Mouse (Mus musculus) granulocyte monocyte progenitor cell, adult 5-6 weeks (primary cell): ENCODE measurements around the gene Crot. TPM values are rescaled to one million over a fixed set of nuclear protein-coding genes. Genes with fewer than 3 reads are reported as not detected.
"Not testable (repeated sequence)": the region's sequence is repeated elsewhere in the genome, so short reads cannot be mapped to it uniquely, and the experiment has no call there.

Experiments used
- ATAC-seq: replicated peaks from 2 replicates; pipeline ENCODE4 v1.8.0; 2016; ENCODE audit warnings: mild to moderate bottlenecking, moderate TSS enrichment, inconsistent platforms; ENCODE audit not compliant: poor library complexity, severe bottlenecking
- total RNA-seq, 2 experiments: library from RNA; stranded (forward) in 1 of 2; stranded (reverse) in 1 of 2; fragments of 200-712, 200-1000 nt in 1 of 2; fragments of >200 nt in 1 of 2; fragmentation: Nextera tagmentation in 1 of 2; gene quantifications; 2 replicates each; pipeline ENCODE4 v1.2.3; 2014 to 2017

Crot gene
- total RNA-seq, 2 experiments from 2014 or later: 20.0 to 45.0 TPM

DNA sequence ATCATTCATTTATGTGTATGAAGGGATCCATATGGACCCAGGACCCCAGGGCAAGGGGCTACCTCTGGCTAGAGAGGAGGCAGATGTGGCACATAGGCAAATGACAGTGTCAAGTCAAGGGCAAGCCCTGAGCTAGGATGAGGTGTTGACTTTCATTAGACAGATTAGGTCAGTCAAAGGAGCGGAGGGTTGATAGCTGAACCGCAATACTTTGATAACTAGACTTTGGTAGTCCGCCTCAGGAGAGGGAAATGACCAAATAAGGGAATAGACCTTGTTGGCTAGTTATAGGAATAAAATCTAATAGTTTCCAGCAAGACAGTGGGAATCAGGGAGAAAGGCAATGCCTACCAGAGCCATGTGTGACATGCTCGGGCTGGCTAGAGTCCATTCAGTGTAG lies 2.0 kb upstream of the Crot start:
- no peak for ATAC-seq

DNA sequence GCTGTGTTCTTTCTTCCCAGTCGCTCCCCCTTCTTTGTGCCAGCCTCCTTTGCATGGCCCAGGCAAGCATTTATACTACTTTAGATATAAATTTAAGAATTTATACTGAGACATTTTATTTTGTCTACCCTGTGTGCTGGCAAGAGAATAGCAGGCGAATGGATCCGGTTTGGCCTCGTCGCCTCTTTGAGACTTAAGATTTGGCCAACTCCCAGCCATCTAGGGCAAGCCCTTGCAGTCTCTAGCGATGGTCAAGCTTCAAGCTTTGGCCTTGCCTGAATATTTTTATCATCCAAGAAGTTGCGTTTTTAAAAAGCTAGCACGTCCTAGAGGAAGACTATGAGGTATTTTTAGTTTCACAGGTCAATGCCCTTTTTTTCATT lies 380 bp upstream of the Crot start:
- ATAC-seq: no peak

DNA sequence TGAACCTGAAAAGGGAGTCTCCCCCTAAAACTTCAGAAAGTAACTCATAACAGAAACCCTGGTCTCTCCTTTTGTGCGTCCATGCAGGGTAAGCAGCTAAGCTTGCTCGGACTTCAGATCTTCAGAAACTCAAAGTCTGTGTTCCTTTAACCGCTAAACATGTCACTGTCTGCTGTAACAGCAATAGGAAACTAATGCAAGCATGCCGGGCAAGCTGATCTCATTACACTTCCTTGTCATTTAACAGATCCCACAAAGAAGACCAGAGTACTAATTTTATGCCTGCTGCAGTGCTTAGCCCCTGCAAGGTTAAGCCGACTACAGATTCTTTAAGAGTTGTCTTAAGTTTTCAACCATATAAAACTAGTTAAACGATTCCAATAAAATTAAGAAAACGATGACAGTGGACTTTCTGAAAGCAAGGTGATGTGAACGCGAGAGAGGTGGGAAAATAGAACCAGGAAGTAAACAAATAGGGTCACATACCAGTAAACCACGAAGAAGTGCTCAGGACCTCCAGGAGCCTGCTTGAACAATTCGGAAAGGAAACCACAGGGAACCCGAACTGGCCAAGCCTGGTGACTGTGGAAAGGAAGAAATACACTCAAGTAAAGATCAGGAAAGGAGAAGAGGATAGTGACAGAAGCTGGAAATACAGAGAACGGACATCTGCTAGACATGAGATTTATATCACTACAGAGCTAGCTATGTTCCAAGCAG lies 998 bp downstream of the Crot start:
- ATAC-seq: peak; percentile 26

DNA sequence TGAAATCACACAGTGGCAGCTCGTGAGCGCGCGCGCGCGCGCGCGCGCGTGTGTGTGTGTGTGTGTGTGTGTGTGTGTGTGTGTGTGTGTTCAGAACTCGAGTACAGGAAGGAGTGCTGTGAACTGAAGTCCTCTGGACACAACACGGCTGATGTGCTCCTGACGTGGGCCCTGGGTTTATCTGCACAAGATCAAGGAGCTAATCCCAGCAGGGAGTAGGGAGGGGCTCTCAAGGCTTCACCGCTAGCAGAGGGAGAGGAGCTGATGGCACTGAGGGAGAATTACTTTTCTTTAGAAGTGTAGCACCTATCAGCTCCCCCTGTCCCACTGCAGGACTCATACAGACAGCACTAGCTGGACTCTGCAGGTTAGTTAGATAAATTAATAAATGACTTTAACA lies 5.5 kb downstream of the Crot start:
- ATAC-seq: no peak

DNA sequence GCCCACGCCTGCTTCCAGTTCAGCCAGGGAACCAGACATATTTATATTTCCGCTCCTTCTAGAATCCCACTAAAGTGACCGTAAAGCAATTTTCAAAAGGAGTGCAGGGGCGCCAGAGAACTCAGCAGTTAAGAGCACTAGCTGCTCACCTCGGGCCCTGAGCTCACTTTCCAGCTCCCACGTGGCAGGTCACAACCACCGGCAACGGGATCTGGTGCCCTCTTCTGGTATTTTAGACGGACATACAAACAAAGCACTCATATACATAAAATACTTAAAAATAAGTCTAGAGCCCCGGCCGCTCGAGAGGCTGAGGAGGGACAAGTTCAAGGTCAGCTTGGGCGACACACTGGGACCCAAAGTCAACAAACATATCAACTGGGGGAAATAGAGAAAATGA lies 6.6 kb downstream of the Crot start:
- no peak for ATAC-seq

DNA sequence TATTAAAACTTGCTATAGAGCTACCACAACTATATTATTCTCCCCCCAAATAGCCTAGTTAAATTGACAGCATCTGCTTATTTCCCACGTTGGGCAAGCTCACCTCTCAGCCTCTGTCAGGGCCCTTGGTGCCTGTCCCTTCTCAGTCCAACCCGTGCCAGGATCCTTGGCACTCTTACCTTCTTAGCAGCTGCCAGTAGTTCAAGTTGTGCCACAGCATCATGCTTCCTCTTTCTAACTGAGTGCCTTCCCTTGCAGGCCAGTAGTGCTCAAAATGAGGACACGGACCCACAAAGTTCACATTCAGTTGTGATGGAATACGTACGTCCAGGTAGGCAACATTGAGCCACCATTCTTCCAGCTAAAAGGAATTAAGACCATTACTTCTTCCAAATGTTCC lies 9.2 kb downstream of the Crot start:
- ATAC-seq: peak; percentile 67

DNA sequence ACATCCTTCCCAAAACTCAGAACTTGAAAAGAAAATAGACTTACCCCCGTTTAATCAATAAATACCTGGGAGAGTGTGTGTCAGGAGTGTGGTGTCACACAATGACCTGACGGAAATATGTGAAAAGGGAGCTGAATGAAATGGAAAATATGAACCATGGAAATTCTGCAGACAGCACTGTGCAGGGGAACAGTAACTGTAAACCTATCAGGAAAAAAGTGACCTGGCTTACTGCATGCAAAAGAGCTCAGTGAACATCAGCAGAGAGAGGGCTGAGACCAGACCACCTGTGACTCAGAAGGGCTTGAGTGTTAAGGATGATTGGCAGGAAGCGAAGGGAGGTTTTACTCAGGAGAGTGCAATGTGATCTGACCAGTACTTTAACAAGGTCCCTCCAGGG lies 11.7 kb downstream of the Crot start:
- ATAC-seq: no peak

DNA sequence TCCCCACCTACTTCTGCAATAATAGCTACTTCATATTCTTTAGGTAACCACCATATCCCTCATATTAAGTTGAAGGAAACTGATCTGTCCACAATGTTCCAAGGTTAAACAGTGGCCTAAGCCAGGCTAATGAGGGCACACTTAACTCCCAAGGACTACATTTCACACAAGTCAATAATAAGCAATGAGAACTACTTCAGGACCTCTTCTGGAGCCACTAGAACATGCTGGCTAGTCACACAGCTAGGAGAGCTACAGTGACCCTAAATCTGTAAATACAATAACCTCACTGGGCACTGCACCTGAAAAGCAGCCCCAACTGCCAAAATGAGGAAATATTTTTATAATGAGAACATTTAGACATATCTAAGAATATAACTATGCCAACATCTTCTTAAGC lies 22.4 kb downstream of the Crot start:
- no peak for ATAC-seq

DNA sequence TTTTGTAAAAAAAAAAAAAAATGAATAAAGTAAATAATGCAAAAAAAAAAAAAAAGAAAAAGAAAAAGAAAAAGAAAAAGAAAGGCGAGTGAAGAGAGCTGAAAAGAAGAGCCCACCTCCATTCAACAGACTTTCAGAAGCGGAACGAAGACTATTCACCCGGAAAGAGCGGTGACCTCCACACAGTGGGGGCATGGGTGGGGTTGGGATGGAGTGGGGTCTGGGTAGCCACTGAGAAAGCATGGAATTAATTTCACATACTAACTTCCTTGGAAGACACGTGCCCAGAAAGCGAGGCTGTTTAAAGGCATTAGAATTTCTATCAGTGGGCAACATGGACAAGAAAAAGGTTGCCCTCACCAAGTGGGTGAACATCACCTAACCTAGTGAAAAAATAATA lies 24.8 kb downstream of the Crot start:
- ATAC-seq: no peak

DNA sequence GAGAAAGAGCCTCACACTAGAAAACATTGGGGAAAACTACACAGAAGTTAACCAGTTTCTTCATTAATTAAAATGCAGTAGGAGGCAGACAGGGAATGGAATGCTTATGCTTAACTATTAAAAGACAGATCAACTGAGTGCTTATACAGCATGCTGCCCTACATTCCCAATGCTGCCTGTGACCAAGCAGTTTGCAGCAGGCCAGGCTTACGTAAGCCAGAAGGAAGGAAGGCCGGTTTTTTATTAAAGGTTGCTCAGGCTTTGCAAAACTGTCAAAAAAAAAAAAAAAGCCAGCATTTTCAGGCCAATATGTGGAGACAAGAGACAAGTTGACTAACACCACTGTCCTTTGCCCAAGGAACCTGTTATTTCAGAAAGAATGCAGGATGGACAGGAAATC lies 26.4 kb downstream of the Crot start:
- peak; percentile 53; the same call in 1 of the 2 replicates for ATAC-seq

DNA sequence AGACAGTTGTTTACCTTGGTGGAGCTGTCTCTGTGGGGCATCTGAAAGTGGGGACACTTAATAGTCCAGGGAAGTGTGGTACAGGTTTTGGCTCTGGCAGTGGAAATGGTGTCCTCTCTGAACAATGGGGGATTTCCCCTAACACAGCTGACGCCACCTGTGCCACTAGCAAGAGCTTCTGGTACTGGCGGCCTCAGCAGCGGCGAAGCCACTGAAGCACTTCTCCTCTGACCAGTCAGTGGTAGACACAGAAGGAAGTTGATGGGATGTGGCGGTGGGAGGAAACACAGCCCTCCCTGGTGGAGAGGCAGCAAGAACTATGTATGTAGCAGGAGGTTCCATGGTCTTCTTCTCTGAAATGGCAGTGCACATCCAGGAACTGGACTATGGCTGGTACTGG lies 32.6 kb downstream of the Crot start:
- ATAC-seq: peak; percentile 55

DNA sequence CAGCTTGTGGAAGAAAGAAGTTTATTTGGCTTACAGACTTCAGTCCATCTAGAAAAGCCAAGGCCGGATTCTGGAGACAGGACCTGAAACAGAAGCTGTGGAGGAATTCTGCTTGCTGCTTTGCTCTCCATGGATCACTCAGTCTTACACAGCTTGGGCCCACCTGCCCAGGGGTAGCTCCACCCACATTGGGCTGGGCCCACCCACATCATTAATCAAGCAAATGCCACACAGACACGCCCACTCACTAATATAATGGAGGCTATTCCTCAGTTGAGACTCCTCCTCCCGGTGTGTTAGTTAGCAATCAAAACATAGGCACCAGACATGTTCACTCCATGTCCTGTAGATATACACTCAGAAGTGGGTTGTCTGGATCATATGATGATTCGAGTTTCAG lies 36.6 kb downstream of the Crot start:
- no peak for ATAC-seq

DNA sequence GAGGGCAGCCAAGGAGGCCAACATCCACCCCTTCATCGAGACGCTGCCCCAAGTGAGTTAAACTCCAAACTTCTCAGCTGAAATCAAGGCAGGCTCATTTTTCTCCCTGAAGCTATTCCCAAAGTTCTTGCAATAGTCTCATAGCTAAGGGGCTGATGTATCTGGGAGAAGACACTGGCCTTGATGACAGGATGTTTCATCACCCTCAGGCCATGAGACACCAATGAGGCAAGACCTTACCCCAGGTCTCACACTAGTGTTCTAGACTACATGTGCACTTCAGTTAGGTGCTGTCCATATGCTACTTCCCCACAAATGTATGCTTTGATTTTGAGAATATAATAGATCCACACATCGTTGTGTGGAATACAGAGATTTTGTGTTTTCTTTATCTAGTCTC lies 41.6 kb downstream of the Crot start:
- 0 out of 2 replicates have a peak, but pooled peaks have one; percentile 23 for ATAC-seq

DNA sequence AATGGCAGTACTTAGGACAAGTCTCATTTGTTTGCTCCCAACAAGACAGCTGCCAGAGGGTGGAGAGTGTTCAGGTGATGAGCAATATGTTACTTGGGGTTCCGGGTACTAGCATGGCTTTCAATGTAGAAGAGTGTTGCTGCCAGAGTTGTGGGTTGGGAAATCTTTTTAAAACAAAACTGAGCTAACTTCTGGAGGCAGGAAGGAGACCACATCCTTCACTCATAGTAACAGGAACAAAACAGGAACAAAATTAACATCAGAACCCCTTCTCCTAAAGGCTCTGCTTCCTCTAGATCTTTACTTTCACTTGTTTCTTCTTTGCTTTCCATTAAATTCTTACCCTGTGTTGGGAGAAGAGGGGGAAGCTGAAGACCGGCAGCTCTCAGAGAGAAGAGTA lies 43.5 kb downstream of the Crot start:
- peak; percentile 90 for ATAC-seq

DNA sequence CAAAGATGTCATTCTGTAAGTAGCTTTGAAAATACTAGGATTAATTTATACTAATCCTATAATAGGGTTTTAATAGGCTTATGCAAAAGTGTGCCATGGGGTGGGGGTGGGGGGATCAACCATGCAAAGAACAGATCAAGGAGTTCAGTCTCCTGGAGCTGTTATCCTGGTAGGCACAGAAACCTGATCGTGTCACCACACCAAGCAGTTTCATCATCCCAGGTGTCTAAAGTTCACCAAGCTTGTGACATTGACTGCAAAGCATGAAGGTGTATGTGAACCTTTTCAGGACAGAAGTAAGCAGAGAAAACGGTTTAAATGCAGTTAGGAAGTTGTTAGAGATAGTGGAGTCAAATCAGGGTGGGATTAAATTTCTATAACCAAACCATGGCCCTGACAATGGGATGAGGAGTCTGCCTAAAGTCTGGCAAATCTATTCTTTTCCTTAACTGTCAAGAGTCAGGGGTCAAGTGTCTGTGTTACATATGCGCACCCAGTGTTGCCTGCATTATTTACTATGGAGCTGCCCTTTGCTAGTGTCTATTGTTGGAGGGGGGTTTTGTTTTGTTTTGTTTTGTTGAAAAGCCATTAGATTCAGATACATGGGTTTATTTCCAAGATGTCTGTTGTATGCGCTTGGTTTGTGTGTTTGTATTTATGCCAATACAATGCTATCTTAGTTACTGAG lies 49.6 kb downstream of the Crot start:
- no peak for ATAC-seq

DNA sequence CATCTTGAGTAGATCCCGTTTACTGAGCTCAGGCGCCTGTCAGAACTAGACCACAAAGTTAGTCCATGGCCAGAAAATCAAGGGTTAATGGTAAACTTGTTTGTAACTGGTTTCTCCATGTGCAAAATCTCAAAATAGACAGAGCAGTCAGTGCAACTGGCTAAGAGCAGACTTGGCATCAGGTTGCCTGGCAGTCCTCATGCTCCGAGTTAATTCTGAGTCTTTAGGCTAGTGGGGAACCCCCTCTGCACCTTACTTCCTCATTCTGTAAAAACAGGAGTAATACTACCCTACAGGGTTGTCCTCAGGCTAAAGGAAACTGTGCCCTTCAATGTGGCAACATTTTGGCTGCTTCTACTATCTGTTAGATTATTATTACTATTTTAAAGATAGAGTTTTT lies 53.3 kb downstream of the Crot start:
- peak; percentile 100 for ATAC-seq

DNA sequence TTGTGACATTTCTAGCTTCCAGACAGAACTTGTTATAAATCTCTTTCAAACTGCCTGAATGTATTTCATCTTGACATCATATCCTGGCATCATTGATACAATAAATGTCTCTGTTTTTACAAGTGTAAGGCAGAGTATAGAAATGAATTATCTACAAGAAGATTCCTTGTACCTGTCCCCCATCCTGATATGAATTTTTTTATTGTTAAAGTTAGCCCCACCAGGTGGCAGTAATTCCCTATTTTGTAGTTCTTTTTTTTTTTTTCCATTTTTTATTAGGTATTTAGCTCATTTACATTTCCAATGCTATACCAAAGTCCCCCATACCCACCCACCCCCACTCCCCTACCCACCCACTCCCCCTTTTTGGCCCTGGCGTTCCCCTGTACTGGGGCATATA lies 55.9 kb downstream of the Crot start:
- ATAC-seq: not testable (repeated sequence)

DNA sequence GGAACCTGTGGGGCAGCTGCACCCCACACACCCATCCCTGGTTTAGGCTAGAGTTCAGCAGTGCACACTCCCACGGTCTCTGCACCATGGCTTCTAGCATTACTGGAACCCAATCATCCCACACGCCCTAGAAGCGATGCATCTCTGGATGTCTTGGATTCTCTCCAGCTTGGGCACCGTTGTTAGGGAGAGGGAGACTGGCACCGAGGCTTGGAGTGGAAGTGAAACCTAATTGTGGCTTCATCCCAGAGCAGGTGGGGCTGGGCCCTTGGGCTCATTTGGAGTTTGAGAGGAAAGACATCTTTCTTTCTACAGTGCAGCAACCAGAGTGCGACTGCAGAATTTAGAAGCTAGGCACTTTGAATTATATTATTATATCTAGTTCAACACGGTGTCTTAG lies 59.2 kb downstream of the Crot start:
- ATAC-seq: peak; percentile 88

DNA sequence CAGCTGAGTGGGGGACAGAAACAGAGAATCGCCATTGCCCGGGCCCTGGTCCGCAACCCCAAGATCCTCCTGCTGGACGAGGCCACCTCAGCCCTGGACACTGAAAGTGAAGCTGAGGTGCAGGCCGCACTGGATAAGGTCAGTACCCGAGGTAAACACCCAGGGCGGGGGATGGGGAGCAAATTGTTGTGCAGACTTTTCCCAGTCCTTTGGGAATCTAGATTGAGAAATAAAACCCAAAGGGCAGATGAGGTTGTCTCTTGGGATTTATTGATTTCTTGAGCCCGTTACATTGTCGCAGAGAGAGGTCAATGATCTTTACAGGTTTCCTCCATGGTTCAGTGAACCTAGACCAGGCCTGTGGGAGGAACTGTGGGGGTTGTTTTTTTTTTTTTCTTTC lies 68.7 kb downstream of the Crot start:
- no peak for ATAC-seq

DNA sequence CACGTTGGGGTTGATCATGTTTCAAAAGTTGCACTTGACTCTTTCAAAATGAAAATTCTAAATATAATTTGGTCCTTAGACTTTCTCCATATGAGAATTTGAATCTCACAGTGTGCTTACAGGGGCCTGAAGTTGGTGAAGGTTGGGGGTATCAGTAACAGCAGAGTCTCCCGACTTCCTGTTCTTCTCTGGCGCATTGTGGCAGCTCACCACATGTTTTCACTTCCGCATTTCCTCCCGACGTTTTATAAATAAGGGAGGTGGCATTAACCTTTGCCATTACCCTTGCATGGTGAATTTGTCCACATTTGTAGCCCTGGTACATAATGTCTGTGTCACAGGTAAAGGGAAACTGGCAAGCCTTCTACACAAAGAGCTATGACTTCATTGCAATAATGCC lies 80.1 kb downstream of the Crot start:
- peak; percentile 99 for ATAC-seq

DNA sequence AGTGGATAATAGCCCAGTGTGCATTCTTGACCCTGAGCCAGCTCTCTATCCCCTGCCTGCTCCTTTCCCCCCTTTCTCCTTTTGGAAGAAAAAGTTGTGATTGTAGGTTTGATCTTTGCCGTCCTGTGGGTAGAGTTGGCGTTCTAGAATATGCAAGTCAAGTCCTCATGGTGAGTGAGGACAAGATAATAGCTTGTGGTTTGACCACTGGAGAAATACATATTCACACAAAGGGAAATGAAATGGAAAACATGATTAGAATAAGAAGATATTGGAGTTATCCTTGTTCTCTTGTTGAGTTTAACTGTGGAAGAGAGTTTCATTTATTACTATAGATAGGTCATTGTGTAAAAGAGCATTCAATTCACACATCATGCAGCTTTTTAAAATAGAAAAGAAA lies 80.7 kb downstream of the Crot start:
- ATAC-seq: no peak
